Mouse (Mus musculus): ENCODE measurements around the gene Armh1.

DNA sequence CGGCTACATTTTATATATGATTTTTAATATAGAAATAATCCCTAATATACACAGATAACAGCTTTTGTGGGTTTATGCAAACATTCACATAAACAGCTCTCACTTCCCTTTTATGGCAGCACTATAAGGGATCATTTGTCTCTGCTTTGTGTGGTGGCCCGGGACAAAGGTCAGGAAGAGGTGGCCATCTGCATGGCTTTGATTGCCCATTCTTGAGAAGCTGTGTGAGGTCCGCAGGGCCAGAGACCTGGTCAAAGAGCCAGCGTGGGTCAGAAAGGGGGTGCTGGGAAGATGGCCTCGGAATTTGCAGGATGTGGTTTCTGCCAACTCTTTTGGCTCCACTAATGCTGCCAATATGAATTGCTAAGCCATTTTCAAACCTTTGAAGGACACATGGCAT, 28.9 kb downstream of the Armh1 start:
- TF ChIP-seq GATA1 (IDR thresholded peaks at IDR 0.05; ENCODE audit: borderline replicate concordance, low read length) (no peak), FLI1 (IDR thresholded peaks at IDR 0.05; ENCODE audit: low read length) (no peak)

All from megakaryocyte, embryonic 14.5 days (primary cell).